8 mouse cellular contexts compared by ENCODE assay signal in genomic region chr2:163419346-163420045, GRCm38 (mm10). TPM values are rescaled to one million over a fixed set of nuclear protein-coding genes. Genes with fewer than 3 reads are reported as not detected.
DNase-seq lines count a peak whose midpoint lies in the region; ATAC-seq lines count a peak whose summit lies in the region.

No protein-coding gene starts in this region.

- H3K27ac ChIP-seq in hindbrain, embryonic 11.5 days (ENCODE audit: low read depth, low read length) = peak overlapping the region; percentile 60; the same call in 1 of the 2 replicates

- 2% methylated on average over 70 of the region's 71 CpGs for WGBS in hindbrain, embryonic 11.5 days

- peak overlapping the region; percentile 99 for H3K4me3 ChIP-seq in hindbrain, embryonic 11.5 days (ENCODE audit: low read depth, low read length)

- H3K4me1 ChIP-seq in hindbrain, embryonic 11.5 days (replicated peaks; ENCODE audit: control insufficient read depth, insufficient read depth, low read length) = 0 out of 2 replicates have a peak, but pooled peaks cover 2% of the 10 kb centered on the region

- peak; percentile 99 for DNase-seq in Muller cell, postnatal 12 days (ENCODE audit: inconsistent ontology term)
- peak; percentile 100 for DNase-seq in cerebellum, adult 9-11 months
- DNase-seq in frontal cortex, adult 2 months (ENCODE audit: extremely low spot score in 1 of 2, low spot score in 1 of 2) = peak; percentile 99 to 100
- DNase-seq in hindbrain, embryonic 11.5 days (ENCODE audit: low spot score) = peak; percentile 97
- DNase-seq in layer of hippocampus, postnatal 10 days (ENCODE audit: low spot score in 2 of 2) = peak; percentile 99
- peak; percentile 99 for DNase-seq in lung, postnatal 10 days
- peak; percentile 100 for DNase-seq in ovary, postnatal 36 days (ENCODE audit: low spot score)
- peak; percentile 99 for DNase-seq in thymus, postnatal 25 days

- no peaks in the 10 kb centered on the region for H3K36me3 ChIP-seq in hindbrain, embryonic 11.5 days (ENCODE audit: control insufficient read depth, insufficient read depth, low read length)

- H3K27me3 ChIP-seq in hindbrain, embryonic 11.5 days (ENCODE audit: control insufficient read depth, insufficient read depth, low read length) = no peaks in the 10 kb centered on the region

- peak overlapping the region; percentile 85 for H3K4me2 ChIP-seq in hindbrain, embryonic 11.5 days (replicated peaks; ENCODE audit: low read depth, low read length)

- ATAC-seq in hindbrain, embryonic 11.5 days (ENCODE audit: low FRiP score) = peak; percentile 99

- peak overlapping the region; percentile 85 for H3K9ac ChIP-seq in hindbrain, embryonic 11.5 days (ENCODE audit: low read depth, low read length)

- H3K9me3 ChIP-seq in hindbrain, embryonic 11.5 days (ENCODE audit: control insufficient read depth, low read length) = no peaks in the 10 kb centered on the region

RNA-seq across cellular contexts. Expression of gene Oser1, which starts 5.0 kb away (rescaled TPM):
- 24.2 and 26.0 TPM in 2 replicates for polyA plus RNA-seq in frontal cortex, adult 2 months (2012; rRNA removed)
- polyA plus RNA-seq in hindbrain, embryonic 11.5 days (2014; fragmentation: Nextera tagmentation; extraction: Ambion mirVana) = 88.7 and 92.1 TPM in 2 replicates
- 10 to 100 TPM; 16.7 to 18.8 TPM for total RNA-seq in layer of hippocampus, postnatal 10 days (2021)

RNA-seq across cellular contexts. Expression of gene Gdap1l1, which starts 18.8 kb away (rescaled TPM):
- polyA plus RNA-seq in frontal cortex, adult 2 months (2012; rRNA removed) = 89.3 and 90.1 TPM in 2 replicates
- polyA plus RNA-seq in hindbrain, embryonic 11.5 days (2014; fragmentation: Nextera tagmentation; extraction: Ambion mirVana) = 47.4 and 52.9 TPM in 2 replicates
- total RNA-seq in layer of hippocampus, postnatal 10 days (2021) = 100 to 1,000 TPM in 1 of 2 experiments, 10 to 100 TPM in 1; 89.7 to 103 TPM

RNA-seq across cellular contexts. Expression of gene Jph2, which starts 21.7 kb away (rescaled TPM):
- polyA plus RNA-seq in frontal cortex, adult 2 months (2012; rRNA removed) = 0.64 and 0.78 TPM in 2 replicates
- 0.32 and 0.43 TPM in 2 replicates for polyA plus RNA-seq in hindbrain, embryonic 11.5 days (2014; fragmentation: Nextera tagmentation; extraction: Ambion mirVana)
- 1 to 10 TPM in 1 of 2 experiments, under 1 TPM in 1; 0.78 to 1.0 TPM for total RNA-seq in layer of hippocampus, postnatal 10 days (2021)

RNA-seq across cellular contexts. Expression of gene Fitm2, which starts 52.9 kb away (rescaled TPM):
- polyA plus RNA-seq in frontal cortex, adult 2 months (2012; rRNA removed) = 10.3 and 11.2 TPM in 2 replicates
- 8.0 and 9.0 TPM in 2 replicates for polyA plus RNA-seq in hindbrain, embryonic 11.5 days (2014; fragmentation: Nextera tagmentation; extraction: Ambion mirVana)
- 10 to 100 TPM; 17.9 to 18.8 TPM for total RNA-seq in layer of hippocampus, postnatal 10 days (2021)

Comparison
In these comparisons a context has a peak if more than half of its experiments do, and no peak if none do; other contexts are left out.
1. Peak in every context shown above with its lines: DNase-seq, ATAC-seq, H3K4me3 ChIP-seq and H3K27ac ChIP-seq.